Mouse (Mus musculus) lung, postnatal 0 days (tissue): ENCODE results near the gene Car10.

Experiments
- CTCF ChIP-seq: IDR thresholded peaks from 2 replicates; pipeline ENCODE4 v1.5.1; 2016; ENCODE audit warnings: antibody characterized with exemption, mild to moderate bottlenecking
- EP300 ChIP-seq: IDR thresholded peaks from 2 replicates; pipeline ENCODE4 v1.6.1; 2016; ENCODE audit warnings: antibody characterized with exemption, mild to moderate bottlenecking, control low read depth

GRCm38 (mm10) chr11:93396356-93396755, 298.5 kb downstream of the Car10 start:
- TF ChIP-seq CTCF (no peak), EP300 (no peak)
